Mouse (Mus musculus) urinary bladder, postnatal 25 days (tissue): ENCODE measurements around the gene Srgap3.

Experiments
- DNase-seq: peaks from one replicate; pipeline ENCODE4 v3.0.0; 2022; ENCODE audit warnings: low spot score

The Srgap3 gene

GRCm38 (mm10) chr6:112814525-112815086, 132.5 kb downstream of the Srgap3 start:
- DNase-seq, result no peak

DNA sequence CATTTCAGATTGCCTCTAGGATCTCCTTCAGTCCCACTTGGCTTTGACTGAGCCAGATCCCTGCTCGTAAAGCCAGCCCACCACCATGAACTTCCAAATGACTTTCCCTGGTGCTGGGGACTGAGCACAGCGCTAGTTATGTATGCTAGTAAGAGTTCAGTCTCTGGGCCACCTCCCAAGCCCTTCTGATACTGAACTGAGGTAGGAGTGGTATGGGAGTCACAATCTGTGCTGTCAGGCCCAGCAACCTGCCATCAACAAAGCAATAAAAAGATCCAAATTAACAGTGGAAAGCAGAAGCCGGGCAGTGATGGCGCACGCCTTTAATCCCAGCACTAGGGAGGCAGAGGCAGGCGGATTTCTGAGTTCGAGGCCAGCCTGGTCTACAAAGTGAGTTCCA, 134.2 kb downstream of the Srgap3 start:
- no peak for DNase-seq

GRCm38 (mm10) chr6:112810521-112810830, 136.6 kb downstream of the Srgap3 start:
- no peak for DNase-seq

DNA sequence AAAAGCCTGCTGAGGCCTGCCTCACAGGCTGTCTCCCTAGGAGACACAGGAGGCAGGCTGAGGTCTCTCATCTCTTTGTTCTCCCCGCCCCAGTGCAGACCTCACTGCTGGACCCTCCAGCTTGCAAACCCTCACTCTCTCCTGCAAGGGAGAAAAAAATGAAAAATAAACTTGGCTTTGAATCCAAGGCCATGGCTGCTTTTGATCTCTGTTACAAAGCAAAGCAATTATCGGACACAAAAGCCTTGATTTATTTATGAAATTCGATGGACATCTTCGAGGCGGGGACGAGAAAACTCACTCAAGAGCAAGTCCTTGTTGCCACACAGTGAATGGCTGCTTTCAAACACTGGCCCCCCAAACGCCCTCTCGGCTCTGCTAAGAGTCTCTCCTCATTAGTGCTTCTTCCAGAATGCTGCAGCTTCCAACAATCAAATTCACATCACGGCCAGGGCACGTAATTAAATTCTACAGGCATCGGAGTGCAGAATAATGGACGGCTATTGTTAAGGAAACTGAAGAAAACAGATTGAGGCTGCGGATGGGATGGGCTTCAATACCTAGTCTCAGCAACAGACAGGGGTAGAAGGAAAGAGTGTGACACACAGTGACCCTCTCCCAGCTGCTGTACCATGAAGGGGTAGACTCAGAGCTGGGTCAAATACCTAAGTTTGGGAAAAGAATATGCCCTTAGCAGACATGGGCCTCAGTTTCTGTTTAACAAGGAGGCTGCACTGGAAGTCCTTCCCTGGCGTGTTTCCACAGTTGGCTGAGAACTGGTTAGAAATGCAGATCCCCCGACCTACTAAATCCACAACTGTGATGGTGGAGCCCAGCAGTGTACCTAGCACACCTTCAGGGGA, 137.2 kb downstream of the Srgap3 start:
- DNase-seq, result no peak

GRCm38 (mm10) chr6:112808738-112809137, 138.3 kb downstream of the Srgap3 start:
- DNase-seq, result no peak

- no peak for DNase-seq
Measured at GRCm38 (mm10) chr6:112801917-112802316, 145.1 kb downstream of the Srgap3 start.

- DNase-seq, result no peak
Measured at GRCm38 (mm10) chr6:112798378-112798777, 148.7 kb downstream of the Srgap3 start.

- DNase-seq, result no peak
Measured at GRCm38 (mm10) chr6:112796607-112797006, 150.5 kb downstream of the Srgap3 start.

DNA sequence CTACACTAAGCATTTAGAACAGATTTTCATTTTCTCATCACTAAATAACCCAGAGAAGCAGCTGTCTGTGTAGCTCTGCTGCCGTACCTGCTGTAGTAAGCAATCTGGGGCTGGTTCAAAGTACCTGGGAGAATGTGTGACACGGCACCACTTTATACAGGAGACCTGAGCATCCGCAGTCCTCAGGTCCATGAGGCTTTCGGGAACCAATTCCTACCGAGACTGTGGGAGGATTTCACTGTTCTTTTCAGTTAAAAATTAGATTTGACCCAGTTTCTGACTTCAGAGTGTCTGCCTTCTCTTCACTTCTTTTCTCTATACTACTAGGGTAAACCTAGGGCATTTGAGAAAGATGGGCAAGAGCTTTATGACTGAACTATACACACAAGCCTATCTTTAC, 153.2 kb downstream of the Srgap3 start:
- DNase-seq, result no peak

DNA sequence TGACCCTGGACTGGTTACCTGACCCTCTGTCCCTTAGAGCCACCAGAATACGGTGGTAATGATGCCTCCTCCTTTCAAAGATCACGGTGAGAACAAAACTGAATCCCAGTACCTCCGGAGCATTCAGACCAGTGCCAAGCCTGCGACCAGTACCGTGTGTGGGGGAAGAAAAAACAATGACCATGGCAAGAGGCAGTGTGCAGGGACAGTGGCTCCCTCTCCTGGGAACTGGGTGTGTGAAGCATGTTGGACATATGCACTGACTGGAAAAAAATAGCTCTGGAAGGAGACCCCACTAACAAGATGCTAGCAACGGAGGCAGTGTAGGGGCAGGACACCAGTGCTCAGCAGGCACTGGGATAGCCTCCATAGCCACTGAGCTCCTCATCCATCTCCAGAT, 157.2 kb downstream of the Srgap3 start:
- no peak for DNase-seq

GRCm38 (mm10) chr6:112788617-112789016, 158.4 kb downstream of the Srgap3 start:
- DNase-seq, result no peak

- DNase-seq, result no peak
Measured at GRCm38 (mm10) chr6:112788174-112788573, 158.9 kb downstream of the Srgap3 start.

DNA sequence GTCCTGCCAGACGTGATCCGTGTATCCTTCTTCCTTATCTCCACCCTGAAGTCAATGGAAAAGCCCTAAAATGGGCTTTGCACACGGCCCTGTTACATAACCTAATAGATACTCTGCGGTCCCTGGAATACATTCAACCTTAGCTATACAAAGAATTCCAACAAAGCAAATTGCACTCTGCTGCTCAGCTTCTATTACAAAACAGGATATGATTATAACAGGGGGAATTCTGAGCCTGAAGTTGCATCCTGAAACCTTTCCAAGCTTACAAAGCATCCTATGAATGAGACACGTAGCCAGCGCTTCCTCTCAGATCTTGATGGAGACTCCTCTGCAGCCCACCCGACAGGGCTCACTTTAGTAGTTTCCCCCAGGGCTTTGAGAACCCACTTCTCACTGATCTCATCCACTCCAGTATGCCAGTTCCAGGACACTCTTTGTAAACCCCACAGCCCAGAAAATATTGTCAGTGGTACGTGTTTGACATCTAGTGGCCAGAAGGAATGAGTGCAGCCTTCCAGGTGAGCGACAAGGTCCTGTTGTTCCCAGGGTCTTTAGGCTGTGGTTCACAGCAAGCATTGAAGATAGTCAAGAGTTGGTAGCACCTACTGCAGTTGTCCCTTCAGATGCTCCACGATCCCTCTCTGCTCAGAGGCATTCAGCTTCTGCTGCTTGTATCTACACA, 165.5 kb downstream of the Srgap3 start:
- DNase-seq, result no peak

- no peak for DNase-seq
Measured at GRCm38 (mm10) chr6:112778211-112778610, 168.9 kb downstream of the Srgap3 start.

- no peak for DNase-seq
Measured at GRCm38 (mm10) chr6:112776718-112777117, 170.3 kb downstream of the Srgap3 start.

DNA sequence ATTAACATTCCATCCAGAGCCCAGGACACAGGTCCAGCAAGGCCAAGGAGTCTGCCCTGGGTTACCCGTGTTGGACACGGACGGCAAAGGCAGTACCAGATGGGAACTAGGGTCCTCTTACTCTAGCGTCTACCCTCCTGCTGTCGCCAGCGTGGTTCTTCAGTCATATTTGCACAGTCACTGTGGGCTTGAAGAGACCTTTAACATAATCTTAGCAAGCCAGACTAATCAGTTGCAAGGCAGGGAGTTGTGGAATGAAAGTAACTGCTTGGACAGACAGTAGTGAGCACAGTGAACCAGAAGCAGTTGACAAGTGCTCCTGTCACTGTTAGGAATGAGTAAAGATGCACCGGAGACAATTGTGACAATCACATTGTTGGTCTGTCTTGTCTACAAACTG, 173.3 kb downstream of the Srgap3 start:
- no peak for DNase-seq

DNA sequence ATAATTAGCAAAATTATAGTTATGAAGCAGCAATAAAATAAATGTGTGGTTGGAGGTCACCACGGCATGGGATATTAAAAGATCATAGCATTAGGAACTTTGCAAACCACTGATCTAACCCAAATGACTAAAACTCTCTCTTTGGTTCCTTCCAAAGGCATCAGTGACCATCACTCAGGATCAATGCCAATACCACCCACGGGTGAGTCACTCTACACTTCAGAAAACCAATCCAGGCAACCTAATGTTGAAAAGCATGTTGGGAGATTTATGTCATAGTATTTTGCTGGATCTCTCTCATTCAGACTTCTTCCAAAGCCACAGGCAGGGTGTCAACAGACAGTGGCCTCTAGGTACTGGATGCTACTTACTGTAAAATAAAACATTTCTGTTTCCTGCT, 176.1 kb downstream of the Srgap3 start:
- DNase-seq, result no peak

GRCm38 (mm10) chr6:112758541-112758940, 188.5 kb downstream of the Srgap3 start:
- DNase-seq, result no peak

DNA sequence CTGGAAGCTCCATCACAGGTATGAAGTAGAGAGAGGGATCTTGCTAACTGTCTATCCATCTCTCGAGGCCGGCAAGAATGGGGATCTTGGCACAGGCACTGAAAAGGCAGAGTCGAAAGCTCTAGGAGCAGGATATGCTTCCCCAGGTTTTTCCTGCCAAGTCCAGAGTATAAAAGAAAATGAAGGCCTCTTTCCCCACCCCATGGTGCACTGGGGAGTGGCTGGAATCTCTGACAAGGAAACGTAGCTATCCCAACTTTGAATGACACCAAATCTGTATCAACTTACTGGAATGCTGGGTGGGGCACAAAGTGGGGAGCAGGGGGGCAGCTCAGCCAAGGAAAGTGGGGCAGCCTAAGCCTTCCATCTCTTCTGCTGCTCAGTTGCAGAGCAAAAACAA, 190.2 kb downstream of the Srgap3 start:
- DNase-seq, result no peak

DNA sequence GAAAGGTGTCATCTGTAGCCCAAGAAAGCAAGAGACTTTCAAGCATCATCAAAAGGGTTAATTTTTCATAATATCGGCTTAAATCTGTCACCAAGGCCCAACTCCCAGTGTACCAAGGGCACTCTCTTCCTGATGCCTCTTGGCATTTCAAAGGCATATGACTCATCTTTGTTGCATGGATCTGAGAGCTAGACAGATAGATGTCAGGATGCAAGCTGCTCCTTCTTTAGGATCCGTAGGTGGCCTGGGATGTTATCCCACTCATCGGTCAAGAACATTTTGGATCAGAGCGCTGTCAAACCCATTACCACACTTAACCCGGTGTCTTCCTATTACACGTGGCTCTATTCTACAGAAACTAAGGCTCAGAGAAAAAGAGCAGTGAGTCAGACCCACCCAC, 192.1 kb downstream of the Srgap3 start:
- DNase-seq, result no peak

GRCm38 (mm10) chr6:112752517-112752916, 194.5 kb downstream of the Srgap3 start:
- no peak for DNase-seq

GRCm38 (mm10) chr6:112752007-112752406, 195.1 kb downstream of the Srgap3 start:
- no peak for DNase-seq

DNA sequence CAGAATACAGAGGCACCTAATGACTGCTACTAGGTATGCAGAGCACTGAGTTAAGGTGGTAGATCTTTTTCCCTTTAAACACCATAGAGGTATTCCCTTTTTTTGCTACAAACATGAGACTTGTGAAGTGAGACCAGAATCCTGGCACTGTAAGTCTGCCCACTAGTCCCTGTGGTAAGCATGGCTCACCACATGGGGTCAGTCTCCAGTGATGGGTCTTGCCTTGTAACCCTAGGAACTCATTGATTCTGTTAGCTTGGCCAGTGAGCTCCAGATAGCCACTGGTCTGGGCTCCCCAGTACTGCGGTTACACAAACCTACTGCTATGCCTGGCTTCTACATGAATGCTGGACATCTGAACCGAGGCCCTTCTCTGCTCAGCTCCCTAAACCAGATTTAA, 204.8 kb downstream of the Srgap3 start:
- DNase-seq, result no peak
